Mouse (Mus musculus) gastrocnemius, postnatal 10 days (tissue): Measurements from ENCODE around the gene Olfr748. TPM values are rescaled to one million over a fixed set of nuclear protein-coding genes. Genes with fewer than 3 reads are reported as not detected.
"Not testable (repeated sequence)": the region's sequence is repeated elsewhere in the genome, so short reads cannot be mapped to it uniquely, and the experiment has no call there.

ENCODE experiments used
- DNase-seq: peaks from one replicate; pipeline ENCODE4 v3.0.0; 2021; ENCODE audit warnings: mixed read lengths
- long read RNA-seq, 2 experiments: library from polyadenylated mRNA; stranded (forward); transcript quantifications; one replicate each; pipeline ENCODE4 v2.0.0; 2021
- total RNA-seq, 2 experiments: library from RNA; stranded (reverse); gene quantifications; 2 replicates each; pipeline ENCODE4 v1.2.3; 2021

The Olfr748 gene
- total RNA-seq, result not detected
- long read RNA-seq, experiment 1, result 0 reads
- long read RNA-seq, experiment 2, result 0 reads

- no peak for DNase-seq
These were observed at the start of gene Olfr748 for GRCm38 (mm10) chr14:50707073-50707472. TSS of gene Olfr748 (plus strand) at chr14:50707373.

GRCm38 (mm10) chr14:50693106-50693505 lies 14.1 kb upstream of the Olfr748 start, which contains the start of gene Olfr747:
TSS of gene Olfr747 (minus strand) at chr14:50693206.
- no peak for DNase-seq

GRCm38 (mm10) chr14:50719875-50720274 lies 12.7 kb downstream of the Olfr748 start:
- DNase-seq, result peak; percentile 2

- not testable (repeated sequence) for DNase-seq
These were observed 15.2 kb downstream of the Olfr748 start for GRCm38 (mm10) chr14:50722371-50722770.

- DNase-seq, result no peak
These were observed 33.2 kb downstream of the Olfr748 start for GRCm38 (mm10) chr14:50740334-50740733.

GRCm38 (mm10) chr14:50741584-50741983 lies 34.4 kb downstream of the Olfr748 start:
- no peak for DNase-seq

- no peak for DNase-seq
These were observed 37.8 kb downstream of the Olfr748 start, which contains the start of gene Olfr749 for GRCm38 (mm10) chr14:50744994-50745393. TSS of gene Olfr749 (minus strand) at chr14:50745094.

GRCm38 (mm10) chr14:50758416-50759085 lies 51.4 kb downstream of the Olfr748 start:
- no peak for DNase-seq

Other genes with a start within 250 kb of the Olfr748 start
- gene Olfr741, start 234.6 kb upstream of the Olfr748 start, total RNA-seq, result not detected
- gene Olfr742, start 203.8 kb upstream of the Olfr748 start, total RNA-seq, result not detected
- not detected for gene Olfr743, start 185.5 kb upstream of the Olfr748 start, total RNA-seq
- gene Olfr744, start 92.5 kb upstream of the Olfr748 start, total RNA-seq, result not detected
- gene Olfr745, start 68.0 kb upstream of the Olfr748 start, total RNA-seq, result not detected
- gene Olfr746, start 60.3 kb upstream of the Olfr748 start, total RNA-seq, result not detected
- not detected for gene Olfr747, start 14.2 kb upstream of the Olfr748 start, total RNA-seq
- gene Olfr749, start 37.7 kb downstream of the Olfr748 start, total RNA-seq, result not detected
- gene Ttc5, start 78.1 kb downstream of the Olfr748 start, total RNA-seq, result 10 to 100 TPM; 16.3 to 20.2 TPM
- not detected for gene Ccnb1ip1, start 100.4 kb downstream of the Olfr748 start, total RNA-seq
- gene Parp2, start 100.5 kb downstream of the Olfr748 start, total RNA-seq, result 10 to 100 TPM; 14.0 to 20.2 TPM
- 10 to 100 TPM in 1 of 2 experiments, 1 to 10 TPM in 1; 9.6 to 11.1 TPM for gene Tep1, start 163.2 kb downstream of the Olfr748 start, total RNA-seq
- 100 to 1,000 TPM in 1 of 2 experiments, 10 to 100 TPM in 1; 50.4 to 106 TPM for gene Klhl33, start 190.1 kb downstream of the Olfr748 start, total RNA-seq
- 10 to 100 TPM; 45.2 to 48.4 TPM for gene Osgep, start 217.5 kb downstream of the Olfr748 start, total RNA-seq
- gene Apex1, start 217.6 kb downstream of the Olfr748 start, total RNA-seq, result 10 to 100 TPM; 42.7 to 46.1 TPM
- 10 to 100 TPM; 16.4 to 20.3 TPM for gene Pip4p1, start 223.5 kb downstream of the Olfr748 start, total RNA-seq
- gene Pnp, start 223.7 kb downstream of the Olfr748 start, total RNA-seq, result 1 to 10 TPM; 6.1 to 7.8 TPM
- 1 to 10 TPM; 5.8 to 6.7 TPM for gene Gm49342, start 237.1 kb downstream of the Olfr748 start, total RNA-seq
- gene Pnp2, start 248.6 kb downstream of the Olfr748 start, total RNA-seq, result under 1 TPM; 0.52 to 0.56 TPM